Mouse (Mus musculus) mesoderm, embryonic 11.5 days (tissue): ENCODE measurements around the gene Naip1.
"Not testable (repeated sequence)": the region's sequence is repeated elsewhere in the genome, so short reads cannot be mapped to it uniquely, and the experiment has no call there.

Experiments
- DNase-seq: peaks from one replicate; pipeline ENCODE4 v3.0.0-alpha.2; 2012; ENCODE audit warnings: low read depth, low spot score

Gene Naip1

DNA sequence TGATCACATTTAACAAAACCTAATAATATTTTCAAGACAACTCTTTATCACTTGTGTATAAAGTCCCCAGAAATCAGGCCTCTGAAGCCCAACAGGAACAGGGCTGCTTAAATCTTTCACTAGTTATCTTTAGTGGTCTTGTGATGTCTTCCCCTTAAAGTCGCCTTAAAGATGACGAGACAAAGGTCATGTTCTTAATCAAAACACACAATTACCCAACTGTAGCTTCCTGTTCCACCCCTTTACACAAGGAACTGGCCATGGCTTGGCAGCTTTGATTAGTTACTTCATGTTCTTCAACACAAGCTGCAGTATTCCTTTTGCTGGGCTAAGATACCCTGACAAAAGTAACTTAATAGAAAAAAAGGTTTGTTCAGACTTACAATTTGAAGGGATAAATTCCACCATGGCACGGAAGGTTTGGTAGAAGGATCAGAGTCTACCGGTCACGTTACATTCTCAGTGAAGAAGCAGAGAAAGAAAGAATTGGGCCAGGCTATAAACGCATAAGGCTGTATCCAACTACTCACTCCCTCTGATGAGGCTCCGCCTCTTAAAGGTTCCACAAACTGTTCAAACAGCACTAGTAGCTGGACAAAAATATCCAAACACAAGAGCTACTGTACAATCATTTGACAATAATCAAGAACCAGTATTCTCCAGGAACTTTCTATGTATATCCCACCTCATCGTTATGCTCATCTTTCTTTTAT lies at the start of gene Naip1:
Naip1 (minus strand) TSS at position 455 of the 713 bp plus-strand sequence.
- DNase-seq: not testable (repeated sequence)

DNA sequence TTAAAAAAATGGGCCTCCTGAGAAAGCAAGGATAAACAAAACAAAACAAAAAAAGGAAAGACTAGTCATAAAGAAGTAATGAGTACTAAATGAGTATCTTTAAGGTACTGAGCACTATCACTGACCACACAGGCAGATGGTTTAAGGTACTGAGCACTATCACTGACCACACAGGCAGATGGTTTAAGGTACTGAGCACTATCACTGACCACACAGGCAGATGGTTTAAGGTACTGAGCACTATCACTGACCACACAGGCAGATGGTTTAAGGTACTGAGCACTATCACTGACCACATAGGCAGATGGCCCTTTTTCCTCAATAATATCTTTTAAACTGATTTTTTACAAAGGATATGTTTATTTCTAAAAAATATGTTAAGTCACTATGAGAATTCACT lies 47.0 kb upstream of the Naip1 start:
- not testable (repeated sequence) for DNase-seq

DNA sequence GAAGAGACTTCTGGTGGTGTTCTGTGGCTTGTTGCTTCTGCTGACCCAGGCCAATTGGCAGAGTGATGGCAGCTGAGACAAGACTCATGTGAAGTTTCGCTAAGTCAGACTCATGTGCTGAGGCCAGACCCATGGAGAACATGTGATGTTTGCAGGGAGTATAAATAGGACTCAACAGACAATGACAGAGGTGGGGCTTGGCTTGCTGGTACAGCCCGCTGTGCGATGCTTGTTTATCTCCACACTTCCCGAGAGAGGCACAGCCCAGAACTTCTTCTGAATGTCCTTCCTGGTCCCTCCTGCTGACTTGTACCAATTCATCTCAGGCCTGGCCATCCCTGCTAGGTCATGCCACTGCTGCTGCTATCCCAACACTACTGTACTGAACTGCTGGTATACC lies 42.7 kb upstream of the Naip1 start:
- DNase-seq: no peak

DNA sequence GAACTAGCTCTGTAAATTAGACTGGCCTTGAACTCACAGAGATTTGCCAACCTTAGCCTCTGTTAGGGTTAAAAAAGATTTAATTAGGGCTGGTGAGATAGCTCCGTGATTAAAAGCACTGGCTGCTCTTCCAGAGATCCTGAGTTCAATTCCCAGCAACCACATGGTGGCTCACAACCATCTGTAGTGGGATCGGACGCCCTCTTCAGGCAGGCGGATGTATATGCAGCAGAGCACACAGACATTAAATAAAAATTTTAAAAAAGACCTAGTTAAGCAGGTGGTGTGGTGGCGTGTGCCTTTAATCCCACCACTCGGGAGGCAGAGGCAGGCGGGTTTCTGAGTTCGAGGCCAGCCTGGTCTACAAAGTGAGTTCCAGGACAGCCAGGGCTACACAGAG lies 41.7 kb upstream of the Naip1 start:
- DNase-seq: not testable (repeated sequence)

DNA sequence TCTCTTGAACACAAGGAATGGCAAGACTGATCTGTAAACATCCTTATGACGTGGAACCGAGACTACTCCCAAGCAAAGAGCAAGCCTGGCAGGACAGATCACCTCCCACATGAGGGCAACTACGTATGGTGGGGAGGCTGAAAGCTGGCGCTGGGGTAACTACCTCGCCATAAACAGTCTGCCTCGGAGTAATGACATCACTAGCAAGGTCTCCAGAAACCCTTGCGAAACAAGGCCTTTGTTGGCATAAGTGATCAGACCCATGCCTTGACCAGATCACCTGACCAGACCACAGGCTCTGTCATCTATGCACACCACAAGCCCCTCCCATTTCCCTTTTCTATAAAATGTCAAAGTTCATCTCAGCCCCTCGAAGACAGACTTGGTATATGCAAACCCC lies 40.6 kb upstream of the Naip1 start:
- no peak for DNase-seq

DNA sequence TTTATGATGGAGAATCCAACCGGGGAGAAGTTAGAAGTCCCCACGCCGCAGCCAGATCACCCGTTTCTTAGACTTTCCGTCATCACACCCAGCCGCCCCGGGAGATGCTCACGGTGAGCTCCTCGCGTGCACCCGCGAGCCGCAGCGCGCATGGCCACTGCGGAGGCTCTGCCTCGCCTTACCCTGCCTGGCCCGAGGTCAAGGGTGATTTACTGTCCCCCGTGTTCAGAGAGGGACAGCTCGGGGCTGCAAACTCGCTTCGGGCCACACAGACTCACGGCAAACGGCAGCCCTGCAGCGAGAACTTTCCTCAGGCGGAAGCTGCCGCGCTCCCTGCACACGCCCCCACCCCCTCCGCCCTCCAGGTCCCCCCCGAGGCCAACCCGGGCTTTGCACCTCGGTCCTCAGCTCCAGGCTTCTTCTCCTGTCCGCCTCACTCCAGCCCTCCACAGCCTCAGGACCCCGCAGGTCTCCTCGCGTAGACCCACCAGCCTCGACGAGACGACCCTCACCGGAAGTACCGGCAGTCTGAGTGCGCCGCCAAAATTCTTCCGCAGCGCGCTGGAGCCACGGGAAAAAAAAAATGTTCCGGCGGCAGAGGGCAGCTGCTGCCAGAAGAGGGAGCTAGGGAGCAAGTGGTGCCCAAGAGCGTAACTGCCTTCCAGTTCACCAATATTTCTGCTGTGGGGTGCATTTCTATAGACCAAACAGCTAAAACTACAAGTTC lies 39.6 kb upstream of the Naip1 start, which contains the start of gene Gtf2h2:
Gtf2h2 (minus strand) TSS at position 519 of the 727 bp plus-strand sequence.
- DNase-seq: peak; percentile 92

DNA sequence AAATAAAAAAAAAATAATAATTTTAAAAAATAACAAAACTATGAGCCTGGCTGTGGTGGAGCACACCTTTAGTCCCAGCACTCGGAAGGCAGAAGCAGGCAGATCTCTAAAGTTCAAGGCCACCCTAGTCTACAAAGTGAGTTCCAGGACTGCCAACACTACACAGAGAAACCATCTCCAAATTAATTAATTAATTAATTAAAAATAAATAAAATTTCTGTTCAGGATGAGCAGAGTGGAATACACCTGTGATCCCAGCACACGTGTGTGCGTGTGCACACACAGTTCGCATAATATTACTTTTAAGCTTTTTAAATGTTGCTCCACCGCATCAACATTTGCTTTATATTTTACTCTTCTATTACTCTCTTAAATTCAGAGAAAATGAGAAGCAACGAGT lies 39.0 kb upstream of the Naip1 start:
- DNase-seq: no peak

DNA sequence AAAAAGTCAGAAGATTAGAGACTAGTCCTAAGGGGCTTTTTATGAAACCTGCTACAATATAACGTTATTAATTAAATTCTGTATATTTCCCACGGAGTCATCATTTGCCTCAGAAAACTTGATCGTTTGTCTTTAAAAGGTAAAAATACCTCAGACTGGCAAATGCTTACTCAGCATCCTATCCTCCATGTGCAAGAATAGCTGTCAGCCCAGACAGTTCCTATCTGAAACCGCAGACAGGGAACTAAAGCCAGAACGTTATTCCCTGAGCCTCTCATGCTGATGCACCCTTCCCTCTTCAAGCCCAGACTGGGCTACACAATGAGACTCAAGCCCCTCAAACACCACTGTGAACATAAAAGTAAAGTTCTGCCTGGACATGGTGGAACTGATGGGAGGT lies 37.8 kb upstream of the Naip1 start:
- DNase-seq: no peak

DNA sequence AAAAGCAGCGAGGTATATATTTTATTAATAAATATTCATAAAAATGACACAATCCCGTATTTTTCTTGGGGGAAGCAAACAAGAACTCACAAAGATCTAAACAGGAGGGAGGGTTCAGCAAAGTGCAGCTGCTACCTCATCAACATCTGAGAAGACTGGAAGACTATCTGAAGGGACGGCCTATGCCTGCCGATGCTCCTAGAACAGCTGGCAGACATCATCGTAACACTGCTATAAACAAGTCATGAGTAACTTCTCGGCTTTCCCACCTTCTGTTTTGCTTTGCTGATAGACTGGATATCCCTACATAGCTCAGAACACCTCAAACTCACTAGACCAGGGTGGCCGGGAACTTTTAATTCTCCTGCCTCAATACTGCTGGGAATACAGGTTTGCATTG lies 30.9 kb upstream of the Naip1 start:
- no peak for DNase-seq

DNA sequence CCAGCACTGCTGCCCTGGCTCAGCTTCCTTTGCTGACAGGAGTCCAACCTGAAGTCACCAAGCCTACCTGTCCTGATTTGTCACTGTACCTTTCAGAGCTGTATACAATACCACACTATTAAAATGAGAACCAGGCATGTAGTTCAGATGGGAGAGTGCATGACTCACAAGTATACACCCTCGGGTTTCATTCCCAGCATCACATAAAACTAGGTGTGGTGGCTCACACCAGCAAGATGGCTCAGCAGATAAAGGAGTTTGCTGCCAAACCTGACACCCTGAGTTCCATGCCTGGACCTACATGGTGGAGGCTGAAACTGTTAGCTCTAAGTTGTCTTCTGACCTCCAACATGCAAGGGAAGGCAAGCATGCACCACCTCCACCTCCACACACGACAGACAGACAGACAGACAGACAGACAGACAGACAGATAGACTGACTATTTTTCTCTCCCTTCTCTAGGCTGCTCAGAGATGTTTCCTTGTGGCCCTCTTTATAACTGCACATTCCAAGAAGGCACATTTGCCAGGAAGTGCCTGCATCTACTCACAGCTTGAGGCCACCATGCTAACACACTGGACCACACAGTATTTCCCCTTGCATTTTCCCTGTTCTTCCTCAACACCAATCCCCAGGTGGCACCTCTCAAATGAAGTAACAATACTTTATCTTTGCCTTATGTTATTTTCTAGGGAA lies 11.0 kb upstream of the Naip1 start:
- DNase-seq: no peak

DNA sequence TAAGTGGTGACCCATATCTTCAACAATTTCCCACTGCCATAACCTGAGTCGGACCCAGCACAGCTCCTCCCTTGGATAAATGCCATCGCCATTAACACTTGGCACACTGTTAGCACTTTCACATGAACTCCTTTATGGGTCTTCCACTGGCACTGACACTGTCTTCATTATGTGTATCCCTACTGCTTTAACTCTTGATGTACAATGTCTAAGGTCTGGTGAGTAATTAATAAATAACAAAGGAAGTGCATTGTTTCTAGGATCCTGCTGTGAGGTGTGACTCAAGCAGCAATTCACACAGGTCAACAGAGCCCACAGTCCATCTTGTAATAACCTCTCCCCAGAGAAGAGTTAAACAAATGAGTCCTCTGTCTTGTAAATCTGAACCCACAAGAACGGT lies 8.7 kb upstream of the Naip1 start:
- no peak for DNase-seq

DNA sequence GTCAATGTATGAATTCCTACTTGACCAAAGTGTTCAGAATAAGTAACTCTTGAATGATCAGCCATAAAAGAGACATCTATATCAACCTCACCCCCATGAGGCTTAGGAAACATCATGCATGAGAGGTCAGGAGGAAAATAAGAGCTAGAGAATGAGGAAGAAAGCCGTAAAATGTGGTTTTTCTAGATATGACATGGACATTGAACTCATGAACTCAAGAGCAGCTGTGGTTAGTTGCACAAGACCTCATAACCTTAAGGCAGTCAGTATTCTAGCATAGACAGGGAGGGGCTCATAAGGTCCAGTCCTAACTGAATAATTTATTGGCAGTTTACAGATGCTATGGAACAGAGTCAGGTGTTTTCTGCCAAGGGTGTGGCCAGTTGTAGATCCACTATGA lies 3.2 kb downstream of the Naip1 start:
- no peak for DNase-seq

DNA sequence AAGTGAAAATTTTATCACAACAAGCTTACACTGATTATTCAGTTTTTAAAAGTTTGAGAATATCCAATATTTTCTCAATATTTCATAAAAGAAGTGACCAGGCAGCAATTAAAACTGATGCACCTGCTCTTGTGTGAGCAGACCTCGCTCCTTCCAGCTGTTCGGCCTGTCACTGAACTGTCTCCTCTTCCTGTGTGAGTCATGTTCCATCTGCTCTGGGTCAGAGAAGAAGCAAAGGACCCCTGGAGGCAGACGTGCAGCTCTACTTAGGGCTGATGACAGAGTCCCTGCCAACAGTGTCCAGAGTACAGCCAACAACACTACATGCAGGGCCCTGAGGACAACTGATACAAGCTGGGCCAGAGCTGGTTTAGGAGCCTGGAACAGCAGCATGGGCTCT lies 12.6 kb downstream of the Naip1 start:
- DNase-seq: no peak

DNA sequence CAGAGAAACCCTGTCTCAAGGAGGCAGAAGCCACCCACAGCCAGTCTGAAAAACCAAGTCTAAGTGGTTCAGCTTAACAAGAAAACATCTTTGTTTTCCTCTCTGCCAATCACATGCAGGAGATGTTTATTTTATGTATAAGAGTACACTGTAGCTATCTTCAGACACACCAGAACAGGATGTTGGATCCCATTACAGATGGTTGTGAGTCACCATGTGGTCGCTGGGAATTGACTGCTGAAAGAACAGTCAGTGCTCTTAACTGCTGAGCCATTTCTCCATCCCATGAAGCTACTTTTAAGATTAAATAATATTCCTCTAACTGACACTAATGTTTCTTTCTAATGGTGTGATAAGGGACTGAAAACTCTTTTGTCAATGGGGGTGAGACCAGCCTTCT lies 14.0 kb downstream of the Naip1 start:
- DNase-seq: no peak

DNA sequence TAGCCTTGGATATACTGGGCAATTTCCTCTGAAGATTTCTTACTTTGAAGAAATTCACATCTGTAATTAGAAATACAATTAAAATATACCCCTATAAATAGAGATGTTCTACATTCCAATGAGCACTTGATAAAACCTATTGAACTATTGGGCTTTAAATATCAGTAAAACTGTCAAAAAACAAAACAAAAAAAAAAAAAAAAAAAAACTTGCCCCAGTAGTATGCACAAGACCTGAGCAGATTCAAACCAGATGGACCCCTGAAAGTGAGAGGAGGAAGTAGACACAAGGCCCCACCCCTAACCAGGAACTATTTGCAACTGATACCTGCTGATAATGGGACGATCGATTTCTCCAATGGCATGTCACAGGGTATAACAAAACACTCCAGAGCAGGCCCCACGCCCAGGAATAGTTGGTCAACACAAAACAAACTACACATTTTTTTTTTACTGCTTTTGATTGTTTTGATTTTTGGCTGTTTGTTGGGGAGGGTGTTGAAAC lies 15.3 kb downstream of the Naip1 start:
- DNase-seq: no peak

DNA sequence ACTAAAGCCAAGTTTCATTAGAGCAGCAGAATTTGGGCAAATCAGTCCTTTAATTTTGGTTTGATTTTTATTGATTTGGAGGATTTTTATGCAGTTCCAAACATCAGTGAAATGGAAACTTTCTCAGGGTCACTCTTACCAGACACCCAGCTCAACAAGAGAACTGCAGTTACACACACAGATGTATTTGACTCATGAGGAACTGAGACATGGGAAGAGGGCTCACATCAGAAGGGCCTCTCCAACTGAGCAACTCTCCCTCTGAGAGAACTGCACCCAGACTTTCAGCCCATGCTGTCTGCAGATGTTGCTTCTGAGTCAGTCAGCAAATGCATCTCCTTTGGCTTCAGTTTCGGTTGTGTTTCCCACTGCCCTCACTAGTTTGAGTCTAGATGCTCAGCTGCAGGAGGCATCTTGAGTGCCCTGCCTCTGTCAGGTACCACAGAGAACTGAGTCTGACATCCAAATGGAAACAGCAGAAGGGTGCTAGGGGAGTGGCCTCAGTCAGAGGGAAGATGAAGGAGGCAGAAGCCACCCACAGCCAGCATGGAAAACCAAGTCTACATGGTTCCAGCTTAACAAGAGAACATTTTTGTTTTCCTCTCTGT lies 16.0 kb downstream of the Naip1 start:
- not testable (repeated sequence) for DNase-seq

DNA sequence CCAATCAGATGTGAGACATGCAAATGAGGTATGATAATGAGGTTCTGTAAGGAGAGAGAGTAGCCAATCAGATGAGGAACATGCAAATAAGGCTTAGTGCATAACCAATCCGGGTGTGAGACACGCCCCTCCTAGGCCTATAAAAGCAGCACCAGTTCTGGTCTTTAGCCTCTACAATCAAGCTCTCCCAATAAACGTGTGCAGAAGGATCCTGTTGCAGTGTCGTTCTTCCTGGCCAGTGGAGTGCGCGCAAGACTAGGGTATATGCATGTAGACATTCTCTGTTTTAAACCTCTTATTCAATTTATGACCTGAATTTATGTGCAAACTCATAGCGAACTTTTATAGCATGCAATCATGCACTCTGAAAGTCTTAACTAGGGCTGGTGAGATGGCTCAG lies 32.7 kb downstream of the Naip1 start:
- DNase-seq: not testable (repeated sequence)

DNA sequence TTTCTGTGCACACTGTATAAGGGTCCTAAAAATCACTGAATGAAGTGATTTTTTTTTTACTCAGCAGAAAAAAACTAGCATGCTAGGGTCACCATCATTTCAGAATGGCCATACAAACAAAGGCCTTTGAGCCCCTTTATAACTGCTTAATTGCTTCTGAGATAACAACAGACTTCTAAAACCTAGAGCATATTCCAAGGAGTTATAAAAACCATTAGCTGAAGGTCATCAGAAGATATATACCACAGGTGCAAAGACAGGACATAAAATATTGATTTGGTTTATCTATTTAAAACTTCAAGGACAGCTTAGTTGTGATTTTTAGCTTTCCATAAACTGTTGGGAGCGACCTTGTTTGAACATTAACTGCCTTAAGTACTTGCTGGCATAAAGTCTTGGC lies 38.2 kb downstream of the Naip1 start:
- DNase-seq: no peak

DNA sequence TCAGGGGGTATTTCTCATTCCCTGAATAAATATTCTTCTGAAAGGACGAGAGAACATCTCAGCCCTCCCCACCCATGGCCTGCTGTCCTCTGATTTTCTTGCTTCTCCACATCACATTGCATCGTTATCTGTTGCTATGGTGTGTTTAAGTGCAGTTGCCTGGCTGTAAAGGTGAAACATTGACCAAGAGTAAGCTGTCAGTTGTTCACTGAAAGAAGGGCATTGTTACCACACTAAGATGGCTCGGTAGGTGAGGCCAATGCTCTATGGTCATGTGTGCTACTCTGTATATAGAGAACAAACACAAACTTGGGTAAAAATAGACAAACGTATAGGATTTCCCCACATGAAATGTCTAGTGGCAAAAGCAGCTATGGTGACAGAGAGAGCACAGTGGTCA lies 42.8 kb downstream of the Naip1 start:
- DNase-seq: no peak

DNA sequence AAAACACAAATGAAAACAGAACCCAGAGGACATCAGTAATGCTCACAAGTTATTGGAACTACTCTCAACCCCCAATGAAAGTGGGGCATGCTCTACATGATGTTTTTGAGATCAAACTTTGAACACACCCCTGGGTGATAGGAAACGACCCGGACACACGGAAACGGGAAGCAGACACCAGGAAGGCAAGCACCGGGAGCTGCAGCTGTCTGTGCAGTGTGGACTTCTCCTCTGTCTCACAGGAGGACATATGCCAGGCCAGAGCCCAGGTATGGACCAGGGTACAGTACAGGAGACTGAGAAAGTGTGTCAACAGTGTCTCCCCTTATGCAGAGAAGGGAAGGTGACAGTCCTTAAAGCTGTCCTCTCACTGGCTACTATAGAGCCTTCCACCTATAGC lies 43.5 kb downstream of the Naip1 start:
- DNase-seq: no peak

DNA sequence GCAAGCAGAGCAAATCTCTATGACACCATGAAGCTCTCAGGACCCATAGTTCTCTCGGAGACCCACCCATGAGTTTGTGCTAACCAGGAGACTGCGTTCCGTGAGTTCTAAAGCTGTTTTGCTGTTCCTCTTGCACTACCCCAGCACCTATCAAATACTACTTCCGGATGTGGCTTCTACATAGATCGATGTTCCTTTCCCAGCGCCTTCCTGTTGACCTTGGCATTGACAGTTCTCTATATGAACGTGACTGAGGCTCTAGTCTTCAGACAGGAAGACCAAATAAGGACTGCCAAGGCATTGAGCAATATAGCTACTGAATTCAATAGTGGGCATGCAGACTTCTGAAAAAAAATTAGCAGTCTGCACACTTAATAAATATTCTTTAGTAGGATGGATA lies 44.4 kb downstream of the Naip1 start:
- no peak for DNase-seq
